Mouse (Mus musculus): ENCODE results near the gene Cbll1. TPM values are rescaled to one million over a fixed set of nuclear protein-coding genes. Genes with fewer than 3 reads are reported as not detected.

Gene Cbll1
- polyA plus RNA-seq, 1 experiment from 2014 or later: 9.6 TPM

DNA sequence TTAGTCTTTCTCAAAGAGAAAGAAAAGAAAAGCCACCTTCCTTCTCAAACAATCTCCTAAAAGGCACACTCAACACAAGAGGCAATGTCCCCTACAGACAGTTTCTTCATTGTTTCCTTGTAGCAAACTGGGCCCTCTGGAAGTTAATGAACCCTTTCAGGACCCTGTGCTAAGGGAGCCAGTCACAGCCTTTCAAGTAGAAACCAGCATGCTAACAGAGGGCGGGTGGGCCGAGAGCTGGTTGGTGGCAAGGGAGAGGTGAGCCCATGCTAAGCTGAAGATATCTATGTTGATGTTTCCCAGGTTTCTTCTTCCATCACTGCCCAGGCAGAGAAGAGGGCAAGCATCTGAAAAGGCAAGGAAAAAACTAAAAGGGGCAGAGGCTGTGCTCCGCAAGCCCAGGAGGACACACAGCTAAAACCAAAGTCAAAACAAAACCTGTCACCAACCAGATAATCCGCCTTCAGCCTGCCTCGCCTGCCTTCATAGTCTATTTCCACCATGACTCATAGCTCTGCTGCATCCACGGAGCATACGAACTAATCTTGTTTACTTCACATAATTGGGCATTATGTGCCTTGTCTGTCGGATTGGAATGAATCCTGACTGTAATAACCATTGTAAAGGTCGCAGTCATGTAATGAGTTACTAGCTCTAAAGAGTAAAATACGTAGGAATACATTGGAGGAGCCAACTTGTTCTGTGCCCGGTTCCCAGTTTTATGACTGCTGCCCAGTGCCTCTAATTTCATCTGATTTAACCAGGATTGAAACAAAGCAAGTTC, 34.8 kb upstream of the Cbll1 start:
- no peak overlapping the region for H3K4me2 ChIP-seq (replicated peaks; ENCODE audit: low read depth)
- H3K9ac ChIP-seq (ENCODE audit: low read depth, low read length): no peak overlapping the region
- ATAC-seq: peak; percentile 53; the same call in 1 of the 2 replicates

GRCm38 (mm10) chr12:31533218-31533908, 33.9 kb upstream of the Cbll1 start:
- Histone ChIP-seq H3K9me3 (ENCODE audit: control insufficient read depth) (no peaks in the 10 kb centered on the region), H3K36me3 (ENCODE audit: control insufficient read depth, insufficient read depth) (no peaks in the 10 kb centered on the region), H3K4me2 (replicated peaks; ENCODE audit: low read depth) (no peak overlapping the region), H3K4me1 (replicated peaks; ENCODE audit: control insufficient read depth, insufficient read depth, low read length) (no peaks in the 10 kb centered on the region), H3K9ac (ENCODE audit: low read depth, low read length) (no peak overlapping the region), H3K27me3 (replicated peaks; ENCODE audit: control insufficient read depth, insufficient read depth, low read length) (no peaks in the 10 kb centered on the region), H3K4me3 (ENCODE audit: low read depth, low read length) (no peak overlapping the region), H3K27ac (ENCODE audit: low read depth, low read length) (no peak overlapping the region)
- 50% methylated on average over 10 of the region's 10 CpGs for WGBS
- ATAC-seq: no peak
- no peak for TF ChIP-seq CTCF (IDR thresholded peaks at IDR 0.05; ENCODE audit: low read depth)

More for the DNA sequence above, 34.8 kb upstream of the Cbll1 start:
- Histone ChIP-seq H3K4me3 (ENCODE audit: low read depth, low read length) (no peak overlapping the region), H3K27ac (ENCODE audit: low read depth, low read length) (no peak overlapping the region), H3K27me3 (replicated peaks; ENCODE audit: control insufficient read depth, insufficient read depth, low read length) (no peaks in the 10 kb centered on the region), H3K4me1 (replicated peaks; ENCODE audit: control insufficient read depth, insufficient read depth, low read length) (no peaks in the 10 kb centered on the region), H3K36me3 (ENCODE audit: control insufficient read depth, insufficient read depth) (no peaks in the 10 kb centered on the region), H3K9me3 (ENCODE audit: control insufficient read depth) (no peaks in the 10 kb centered on the region)
- TF ChIP-seq CTCF (IDR thresholded peaks at IDR 0.05; ENCODE audit: low read depth): no peak
- 48% methylated on average over 11 of the region's 11 CpGs for WGBS

- Histone ChIP-seq H3K27ac (ENCODE audit: low read depth, low read length) (no peak overlapping the region), H3K27me3 (replicated peaks; ENCODE audit: control insufficient read depth, insufficient read depth, low read length) (no peaks in the 10 kb centered on the region), H3K9me3 (ENCODE audit: control insufficient read depth) (no peaks in the 10 kb centered on the region), H3K4me1 (replicated peaks; ENCODE audit: control insufficient read depth, insufficient read depth, low read length) (no peaks in the 10 kb centered on the region), H3K9ac (ENCODE audit: low read depth, low read length) (no peak overlapping the region), H3K4me3 (ENCODE audit: low read depth, low read length) (no peak overlapping the region), H3K4me2 (replicated peaks; ENCODE audit: low read depth) (no peak overlapping the region), H3K36me3 (ENCODE audit: control insufficient read depth, insufficient read depth) (no peaks in the 10 kb centered on the region)
- no peak for ATAC-seq
- no peak for TF ChIP-seq CTCF (IDR thresholded peaks at IDR 0.05; ENCODE audit: low read depth)
- WGBS: 79% methylated on average over 14 of the region's 14 CpGs
Observed at GRCm38 (mm10) chr12:31532054-31532453, 32.6 kb upstream of the Cbll1 start.

DNA sequence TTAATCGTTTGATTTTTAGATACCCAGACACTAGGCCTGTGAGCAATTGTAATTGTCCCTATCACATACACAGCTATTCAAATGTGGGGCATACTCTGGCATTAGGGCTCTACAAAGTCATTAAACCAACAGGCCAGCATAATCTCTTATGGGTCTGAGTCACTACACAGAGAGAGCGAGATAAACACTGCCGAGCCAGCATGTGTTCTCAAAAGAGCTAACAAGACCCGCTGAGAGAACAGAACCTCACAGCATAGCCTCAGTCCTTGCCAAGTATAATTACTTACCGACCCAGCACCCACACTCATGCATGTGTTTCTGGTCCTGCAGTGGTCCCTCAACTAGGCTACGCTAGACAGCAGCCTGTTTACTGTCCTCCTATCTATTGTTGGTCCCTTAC, 28.0 kb upstream of the Cbll1 start:
- WGBS: 45% methylated on average over 6 of the region's 6 CpGs
- no peaks in the 10 kb centered on the region for H3K9me3 ChIP-seq (ENCODE audit: control insufficient read depth)
- H3K36me3 ChIP-seq (ENCODE audit: control insufficient read depth, insufficient read depth): no peaks in the 10 kb centered on the region
- no peak overlapping the region for H3K4me2 ChIP-seq (replicated peaks; ENCODE audit: low read depth)
- H3K4me3 ChIP-seq (ENCODE audit: low read depth, low read length): no peak overlapping the region
- H3K27ac ChIP-seq (ENCODE audit: low read depth, low read length): no peak overlapping the region
- H3K9ac ChIP-seq (ENCODE audit: low read depth, low read length): no peak overlapping the region
- ATAC-seq: no peak
- no peak for TF ChIP-seq CTCF (IDR thresholded peaks at IDR 0.05; ENCODE audit: low read depth)
- H3K27me3 ChIP-seq (replicated peaks; ENCODE audit: control insufficient read depth, insufficient read depth, low read length): no peaks in the 10 kb centered on the region
- no peaks in the 10 kb centered on the region for H3K4me1 ChIP-seq (replicated peaks; ENCODE audit: control insufficient read depth, insufficient read depth, low read length)

- no peak overlapping the region for H3K4me2 ChIP-seq (replicated peaks; ENCODE audit: low read depth)
- H3K4me1 ChIP-seq (replicated peaks; ENCODE audit: control insufficient read depth, insufficient read depth, low read length): no peaks in the 10 kb centered on the region
- H3K9ac ChIP-seq (ENCODE audit: low read depth, low read length): no peak overlapping the region
- no peak for TF ChIP-seq CTCF (IDR thresholded peaks at IDR 0.05; ENCODE audit: low read depth)
- 76% methylated on average over 3 of the region's 3 CpGs for WGBS
- H3K4me3 ChIP-seq (ENCODE audit: low read depth, low read length): no peak overlapping the region
- H3K36me3 ChIP-seq (ENCODE audit: control insufficient read depth, insufficient read depth): no peaks in the 10 kb centered on the region
- H3K9me3 ChIP-seq (ENCODE audit: control insufficient read depth): no peaks in the 10 kb centered on the region
- no peak for ATAC-seq
- no peak overlapping the region for H3K27ac ChIP-seq (ENCODE audit: low read depth, low read length)
- H3K27me3 ChIP-seq (replicated peaks; ENCODE audit: control insufficient read depth, insufficient read depth, low read length): no peaks in the 10 kb centered on the region
Observed at GRCm38 (mm10) chr12:31521371-31521770, 22.0 kb upstream of the Cbll1 start.

GRCm38 (mm10) chr12:31520119-31520518, 20.7 kb upstream of the Cbll1 start:
- no peaks in the 10 kb centered on the region for H3K9me3 ChIP-seq (ENCODE audit: control insufficient read depth)
- no peaks in the 10 kb centered on the region for H3K4me1 ChIP-seq (replicated peaks; ENCODE audit: control insufficient read depth, insufficient read depth, low read length)
- H3K9ac ChIP-seq (ENCODE audit: low read depth, low read length): no peak overlapping the region
- no peaks in the 10 kb centered on the region for H3K36me3 ChIP-seq (ENCODE audit: control insufficient read depth, insufficient read depth)
- no peak for TF ChIP-seq CTCF (IDR thresholded peaks at IDR 0.05; ENCODE audit: low read depth)
- no peak overlapping the region for H3K4me3 ChIP-seq (ENCODE audit: low read depth, low read length)
- no peak overlapping the region for H3K27ac ChIP-seq (ENCODE audit: low read depth, low read length)
- no peaks in the 10 kb centered on the region for H3K27me3 ChIP-seq (replicated peaks; ENCODE audit: control insufficient read depth, insufficient read depth, low read length)
- WGBS: 70% methylated on average over 6 of the region's 6 CpGs
- no peak overlapping the region for H3K4me2 ChIP-seq (replicated peaks; ENCODE audit: low read depth)
- no peak for ATAC-seq
